Mouse (Mus musculus) hindbrain, embryonic 10.5 days (tissue): ENCODE results near the gene Smarcad1. TPM values are rescaled to one million over a fixed set of nuclear protein-coding genes. Genes with fewer than 3 reads are reported as not detected.
A peak's percentile ranks its signal among the peaks of the same experiment; 100 is the strongest.

Source experiments
- DNase-seq: peaks from one replicate; pipeline ENCODE4 v3.0.0-alpha.2; 2017; ENCODE audit warnings: low spot score
- H3K27ac ChIP-seq: fragments of 300-500 bp; sonication (generic); 2 replicates; pipeline ENCODE4 v1.5.1; 2016; ENCODE audit warnings: mild to moderate bottlenecking, moderate library complexity
- H3K27me3 ChIP-seq: fragments of 300-500 bp; sonication (generic); 2 replicates; pipeline ENCODE4 v1.6.1; 2016; ENCODE audit warnings: mild to moderate bottlenecking; ENCODE audit not compliant: poor library complexity, insufficient read depth, severe bottlenecking
- H3K36me3 ChIP-seq: fragments of 300-500 bp; sonication (generic); 2 replicates; pipeline ENCODE4 v1.6.1; 2016; ENCODE audit warnings: mild to moderate bottlenecking, moderate library complexity
- H3K4me1 ChIP-seq: fragments of 300-500 bp; sonication (generic); replicated peaks from 2 replicates; pipeline ENCODE4 v1.6.1; 2016; ENCODE audit warnings: mild to moderate bottlenecking
- H3K4me3 ChIP-seq: fragments of 300-500 bp; sonication (generic); 2 replicates; pipeline ENCODE4 v1.5.1; 2016; ENCODE audit warnings: mild to moderate bottlenecking, moderate library complexity
- H3K9me3 ChIP-seq: fragments of 300-500 bp; sonication (generic); 2 replicates; pipeline ENCODE4 v1.6.1; 2016; ENCODE audit warnings: mild to moderate bottlenecking, moderate library complexity
- WGBS: fragments of 180-500 bp; shearing (Covaris S2); methylation state at CpG from one replicate; pipeline ENCODE4 v1.1.7; 2016; 5-methylcytosine and 5-hydroxymethylcytosine counted together
- polyA plus RNA-seq: library from polyadenylated mRNA; unstranded; fragments of >200 nt; fragmentation: Nextera tagmentation; extraction: Ambion mirVana; gene quantifications from 2 replicates; pipeline ENCODE4 v1.2.1, GENCODE M21; 2016

Gene Smarcad1
- polyA plus RNA-seq, 1 experiment from 2014 or later = 107 TPM

GRCm38 (mm10) chr6:65132376-65132775 is 90.0 kb downstream of the Smarcad1 start:
- H3K36me3 ChIP-seq = peaks cover 12% of the 10 kb centered on the region
- 37% methylated on average over 6 of the region's 6 CpGs for WGBS
- H3K27ac ChIP-seq = no peak overlapping the region
- H3K27me3 ChIP-seq = no peaks in the 10 kb centered on the region
- no peaks in the 10 kb centered on the region for H3K9me3 ChIP-seq
- DNase-seq = no peak
- H3K4me1 ChIP-seq = peaks cover 6% of the 10 kb centered on the region; the same call in 1 of the 2 replicates
- no peak overlapping the region for H3K4me3 ChIP-seq

GRCm38 (mm10) chr6:65137802-65138201 is 95.4 kb downstream of the Smarcad1 start:
- no peak for DNase-seq
- 0 out of 2 replicates have a peak, but pooled peaks cover 4% of the 10 kb centered on the region for H3K36me3 ChIP-seq
- no peaks in the 10 kb centered on the region for H3K27me3 ChIP-seq
- no peaks in the 10 kb centered on the region for H3K9me3 ChIP-seq
- peak overlapping the region; percentile 45; the same call in 1 of the 2 replicates for H3K27ac ChIP-seq
- peaks cover 24% of the 10 kb centered on the region for H3K4me1 ChIP-seq
- WGBS = 41% methylated on average over 2 of the region's 2 CpGs
- no peak overlapping the region for H3K4me3 ChIP-seq

- 0 out of 2 replicates have a peak overlapping the region, but pooled peaks have one; percentile 45 for H3K27ac ChIP-seq
- DNase-seq = no peak
Observed at GRCm38 (mm10) chr6:65138243-65138642, 95.9 kb downstream of the Smarcad1 start.

GRCm38 (mm10) chr6:65140082-65140749 is 97.8 kb downstream of the Smarcad1 start:
- peak; percentile 27 for DNase-seq
- no peaks in the 10 kb centered on the region for H3K36me3 ChIP-seq
- 38% methylated on average over 5 of the region's 5 CpGs for WGBS
- no peak overlapping the region for H3K4me3 ChIP-seq
- H3K9me3 ChIP-seq = no peaks in the 10 kb centered on the region
- peak overlapping the region; percentile 82 for H3K27ac ChIP-seq
- no peaks in the 10 kb centered on the region for H3K27me3 ChIP-seq
- peaks cover 42% of the 10 kb centered on the region for H3K4me1 ChIP-seq

More at GRCm38 (mm10) chr6:65138243-65138642, 95.9 kb downstream of the Smarcad1 start:
- Histone ChIP-seq H3K27me3 (no peaks in the 10 kb centered on the region), H3K36me3 (0 out of 2 replicates have a peak, but pooled peaks cover 4% of the 10 kb centered on the region), H3K4me3 (no peak overlapping the region), H3K4me1 (peaks cover 24% of the 10 kb centered on the region), H3K9me3 (no peaks in the 10 kb centered on the region)
- 91% methylated on average over 1 of the region's 1 CpGs for WGBS

GRCm38 (mm10) chr6:65140750-65141243 is 98.4 kb downstream of the Smarcad1 start:
- no peak overlapping the region for H3K4me3 ChIP-seq
- H3K27me3 ChIP-seq = no peaks in the 10 kb centered on the region
- peak overlapping the region; percentile 82 for H3K27ac ChIP-seq
- H3K9me3 ChIP-seq = no peaks in the 10 kb centered on the region
- no peak for DNase-seq
- H3K4me1 ChIP-seq = peaks cover 42% of the 10 kb centered on the region
- WGBS = 72% methylated on average over 6 of the region's 6 CpGs
- no peaks in the 10 kb centered on the region for H3K36me3 ChIP-seq

- no peaks in the 10 kb centered on the region for H3K27me3 ChIP-seq
- H3K4me1 ChIP-seq = peaks cover 42% of the 10 kb centered on the region
- no peaks in the 10 kb centered on the region for H3K9me3 ChIP-seq
- 80% methylated on average over 1 of the region's 1 CpGs for WGBS
- H3K4me3 ChIP-seq = no peak overlapping the region
- H3K36me3 ChIP-seq = no peaks in the 10 kb centered on the region
- no peak overlapping the region for H3K27ac ChIP-seq
- no peak for DNase-seq
Observed at GRCm38 (mm10) chr6:65142316-65142715, 99.9 kb downstream of the Smarcad1 start.

- Histone ChIP-seq H3K27ac (peak within 1 kb of the TSS; percentile 75), H3K4me3 (peak within 1 kb of the TSS; percentile 28), H3K27me3 (no peaks in the 10 kb centered on the region), H3K36me3 (no peaks in the 10 kb centered on the region), H3K9me3 (no peaks in the 10 kb centered on the region), H3K4me1 (peaks cover 31% of the 10 kb centered on the region)
- peak; percentile 20 for DNase-seq
- WGBS = 35% methylated on average over 16 of the region's 16 CpGs
Observed at GRCm38 (mm10) chr6:65144621-65145205, 102.3 kb downstream of the Smarcad1 start, which contains the start of gene Hpgds. TSS of gene Hpgds (minus strand) at chr6:65144908.

- Histone ChIP-seq H3K36me3 (no peaks in the 10 kb centered on the region), H3K9me3 (no peaks in the 10 kb centered on the region), H3K27me3 (no peaks in the 10 kb centered on the region), H3K27ac (no peak overlapping the region), H3K4me3 (no peak overlapping the region), H3K4me1 (peaks cover 28% of the 10 kb centered on the region)
- WGBS = 88% methylated on average over 4 of the region's 4 CpGs
- no peak for DNase-seq
Observed at GRCm38 (mm10) chr6:65146363-65146762, 104.0 kb downstream of the Smarcad1 start.

- Histone ChIP-seq H3K27ac (peak overlapping the region; percentile 67; the same call in 1 of the 2 replicates), H3K27me3 (no peaks in the 10 kb centered on the region), H3K4me1 (peaks cover 6% of the 10 kb centered on the region), H3K4me3 (peak overlapping the region; percentile 35), H3K9me3 (no peaks in the 10 kb centered on the region), H3K36me3 (no peaks in the 10 kb centered on the region)
- DNase-seq = peak; percentile 27
- 4% methylated on average over 22 of the region's 22 CpGs for WGBS
Observed at GRCm38 (mm10) chr6:65150703-65151102, 108.3 kb downstream of the Smarcad1 start.

- WGBS = 88% methylated on average over 3 of the region's 3 CpGs
- H3K36me3 ChIP-seq = no peaks in the 10 kb centered on the region
- H3K9me3 ChIP-seq = no peaks in the 10 kb centered on the region
- no peak overlapping the region for H3K4me3 ChIP-seq
- peaks cover 6% of the 10 kb centered on the region for H3K4me1 ChIP-seq
- no peak for DNase-seq
- H3K27me3 ChIP-seq = no peaks in the 10 kb centered on the region
- no peak overlapping the region for H3K27ac ChIP-seq
Observed at GRCm38 (mm10) chr6:65153570-65153969, 111.2 kb downstream of the Smarcad1 start.

GRCm38 (mm10) chr6:65157042-65157441 is 114.7 kb downstream of the Smarcad1 start:
- Histone ChIP-seq H3K9me3 (no peaks in the 10 kb centered on the region), H3K27me3 (no peaks in the 10 kb centered on the region), H3K27ac (0 out of 2 replicates have a peak overlapping the region, but pooled peaks have one; percentile 13), H3K4me3 (no peak overlapping the region), H3K4me1 (no peaks in the 10 kb centered on the region), H3K36me3 (no peaks in the 10 kb centered on the region)
- DNase-seq = no peak
- 89% methylated on average over 4 of the region's 4 CpGs for WGBS

- 76% methylated on average over 4 of the region's 4 CpGs for WGBS
Observed at GRCm38 (mm10) chr6:65159381-65159942, 117.1 kb downstream of the Smarcad1 start.

GRCm38 (mm10) chr6:65164137-65164536 is 121.8 kb downstream of the Smarcad1 start:
- no peak for DNase-seq
- no peak overlapping the region for H3K4me3 ChIP-seq
- H3K27ac ChIP-seq = no peak overlapping the region
- 88% methylated on average over 6 of the region's 6 CpGs for WGBS
- H3K27me3 ChIP-seq = no peaks in the 10 kb centered on the region
- H3K9me3 ChIP-seq = no peaks in the 10 kb centered on the region
- no peaks in the 10 kb centered on the region for H3K36me3 ChIP-seq
- H3K4me1 ChIP-seq = no peaks in the 10 kb centered on the region

More at GRCm38 (mm10) chr6:65159381-65159942, 117.1 kb downstream of the Smarcad1 start:
- Histone ChIP-seq H3K27ac (no peak overlapping the region), H3K36me3 (no peaks in the 10 kb centered on the region), H3K4me3 (no peak overlapping the region), H3K9me3 (no peaks in the 10 kb centered on the region), H3K27me3 (no peaks in the 10 kb centered on the region), H3K4me1 (no peaks in the 10 kb centered on the region)
- DNase-seq = no peak
